Mouse (Mus musculus) ES-Bruce4 (cell line): ENCODE data around the gene Ctbp2.

Experiments used
- CTCF ChIP-seq: IDR thresholded peaks from one replicate; pipeline ENCODE4 v1.8.1; 2011; ENCODE audit warnings: low read depth, low read length
- POLR2A ChIP-seq: IDR thresholded peaks from one replicate; pipeline ENCODE4 v1.8.1; 2011; ENCODE audit warnings: low read length; ENCODE audit not compliant: insufficient read depth

- TF ChIP-seq POLR2A = no peak
- TF ChIP-seq CTCF = no peak
Observed at GRCm38 (mm10) chr7:133009676-133010075, 114.5 kb downstream of the Ctbp2 start.
